Mouse (Mus musculus) embryonic fibroblast, embryonic 13.5 days (primary cell): ENCODE measurements at regions not wholly inside any gene's neighbourhood (a gene's known extent, or its start where the extent isn't known, plus 50 kb on each side); places are given as distances from the start of the nearest gene placed in this dataset.
A peak's percentile ranks its signal among the peaks of the same experiment; 100 is the strongest.
"Not testable (repeated sequence)": the region's sequence is repeated elsewhere in the genome, so short reads cannot be mapped to it uniquely, and the experiment has no call there.

ENCODE experiments used
- H3K27ac ChIP-seq: 2 replicates; pipeline ENCODE4 v1.5.1; 2012; ENCODE audit warnings: low read length, control low read depth, inconsistent platforms; ENCODE audit not compliant: insufficient read depth
- H3K4me1 ChIP-seq: 2 replicates; pipeline ENCODE4 v1.6.1; 2011; ENCODE audit warnings: low read length; ENCODE audit not compliant: control insufficient read depth, insufficient read depth
- H3K4me3 ChIP-seq: 2 replicates; pipeline ENCODE4 v1.5.1; 2011; ENCODE audit warnings: mild to moderate bottlenecking, control low read depth, low read length; ENCODE audit not compliant: insufficient read depth
- CTCF ChIP-seq: IDR thresholded peaks from 2 replicates; pipeline ENCODE4 v1.5.1; 2011; ENCODE audit warnings: mild to moderate bottlenecking, control low read depth, low read length, moderate library complexity, borderline replicate concordance; ENCODE audit not compliant: insufficient read depth
- POLR2A ChIP-seq: IDR thresholded peaks from 2 replicates; pipeline ENCODE4 v1.6.1; 2011; ENCODE audit warnings: low read depth, mild to moderate bottlenecking, control low read depth, low read length, moderate library complexity

DNA sequence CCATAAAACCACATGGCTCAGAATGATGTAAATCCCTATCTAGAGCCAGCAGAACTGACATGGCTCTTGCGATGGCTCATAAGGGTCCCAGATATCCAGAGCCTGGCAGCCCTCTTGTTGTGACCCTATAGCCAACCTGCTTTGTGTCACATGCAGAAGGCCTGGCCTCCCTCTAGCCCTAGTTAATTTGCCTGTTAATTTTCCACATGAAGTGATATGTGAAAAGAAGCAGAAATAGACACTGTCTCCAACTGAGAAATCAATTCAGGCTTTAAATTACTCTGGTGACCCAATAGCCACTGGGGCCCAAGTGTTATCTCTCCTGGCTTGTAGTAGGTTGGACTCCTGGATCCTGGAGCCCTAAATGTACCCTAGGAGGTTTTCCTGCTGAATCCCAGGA, 103.3 kb upstream of the Usp47 start:
- H3K27ac ChIP-seq = no peak overlapping the region
- no peaks in the 10 kb centered on the region for H3K4me1 ChIP-seq
- H3K4me3 ChIP-seq = no peak overlapping the region
- TF ChIP-seq POLR2A (no peak), CTCF (no peak)

DNA sequence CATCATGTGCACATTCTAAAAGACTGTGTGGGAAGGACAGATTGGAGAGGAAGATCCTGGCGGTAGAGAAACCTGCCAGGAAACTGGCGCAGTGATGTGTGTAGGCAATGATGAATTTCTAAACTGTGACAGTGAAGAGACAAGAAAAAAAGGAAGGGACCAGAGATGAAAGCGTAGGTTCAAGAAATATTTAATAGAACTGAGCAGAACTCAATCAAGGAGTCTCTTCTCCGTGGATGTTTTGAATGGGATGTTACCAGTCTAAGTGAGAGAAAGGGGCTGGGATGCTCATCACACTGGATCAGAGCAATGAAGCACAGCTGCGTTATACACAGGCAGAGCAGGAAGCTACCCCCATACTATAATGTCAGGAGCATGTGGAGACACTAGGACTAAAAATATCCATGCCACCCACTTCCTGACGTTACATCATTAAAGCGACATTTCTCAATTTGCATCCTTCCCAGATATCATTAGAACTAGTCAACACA, 119.5 kb upstream of the Usp47 start:
- TF ChIP-seq POLR2A (no peak), CTCF (no peak)
- Histone ChIP-seq H3K4me1 (peaks cover 3% of the 10 kb centered on the region; the same call in 1 of the 2 replicates), H3K27ac (peak overlapping the region; percentile 14; the same call in 1 of the 2 replicates), H3K4me3 (no peak overlapping the region)

DNA sequence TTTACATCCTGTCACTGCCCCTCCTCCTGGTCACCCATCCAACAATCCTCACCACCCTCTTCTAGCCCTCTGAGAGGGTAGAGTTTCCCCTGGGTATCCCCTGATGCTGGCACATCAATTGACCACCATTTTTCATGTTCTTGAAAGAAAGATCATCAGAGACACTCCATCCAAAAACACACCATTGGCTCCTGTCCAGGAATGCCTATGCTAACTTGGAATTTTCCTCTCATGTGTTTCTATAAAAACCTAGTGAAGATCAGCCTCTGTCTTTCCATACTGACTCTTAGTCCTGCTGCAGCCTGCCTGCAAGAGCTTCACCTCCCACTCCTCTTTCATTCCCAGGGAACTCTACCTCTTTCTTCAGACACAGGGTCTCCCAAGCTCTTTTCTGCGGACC, 117.2 kb upstream of the Galnt18 start:
- TF ChIP-seq POLR2A (no peak), CTCF (no peak)
- no peaks in the 10 kb centered on the region for H3K4me1 ChIP-seq
- no peak overlapping the region for H3K4me3 ChIP-seq
- no peak overlapping the region for H3K27ac ChIP-seq

DNA sequence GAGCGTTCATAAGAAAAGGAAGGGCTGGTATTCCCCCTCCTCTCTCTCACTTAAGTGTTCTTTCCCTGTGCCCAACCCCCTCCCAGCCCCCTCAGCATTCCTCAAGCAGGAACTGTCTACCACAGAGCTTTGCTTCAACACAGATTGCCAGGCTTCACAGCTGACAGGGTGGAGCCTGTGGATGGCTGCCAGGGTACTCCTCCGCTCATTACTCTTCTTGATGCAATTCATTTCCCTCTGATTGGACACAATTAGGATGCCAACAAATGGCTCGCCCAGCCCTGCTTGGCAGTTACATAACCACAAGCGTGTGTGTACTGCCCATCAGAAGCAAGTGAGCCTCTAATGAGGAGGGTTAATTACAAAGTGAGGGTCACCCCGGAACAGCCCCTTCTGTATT, 116.5 kb upstream of the Galnt18 start:
- H3K4me3 ChIP-seq = no peak overlapping the region
- TF ChIP-seq POLR2A (no peak), CTCF (no peak)
- H3K4me1 ChIP-seq = no peaks in the 10 kb centered on the region
- no peak overlapping the region for H3K27ac ChIP-seq

DNA sequence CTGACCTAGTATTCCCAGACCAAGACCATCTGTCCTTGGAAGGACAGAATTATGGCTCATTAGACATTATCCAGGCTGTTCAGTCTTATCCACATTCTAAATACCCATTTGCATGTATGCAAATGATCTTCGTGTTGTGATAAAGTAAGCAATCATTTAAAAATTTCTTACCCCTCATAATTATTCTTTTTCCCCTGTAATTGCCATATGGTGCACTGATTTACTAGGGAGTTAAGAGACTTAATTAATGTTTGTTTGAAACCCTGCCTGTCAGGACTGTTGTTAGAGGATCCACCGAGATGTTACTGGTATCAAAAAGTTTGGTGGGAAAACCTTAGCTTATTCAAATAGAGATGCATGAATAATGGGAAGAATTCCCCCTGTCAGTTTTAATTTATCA, 103.2 kb upstream of the Galnt18 start:
- H3K4me3 ChIP-seq = no peak overlapping the region
- no peak overlapping the region for H3K27ac ChIP-seq
- H3K4me1 ChIP-seq = peaks cover 14% of the 10 kb centered on the region
- TF ChIP-seq POLR2A (no peak), CTCF (no peak)

DNA sequence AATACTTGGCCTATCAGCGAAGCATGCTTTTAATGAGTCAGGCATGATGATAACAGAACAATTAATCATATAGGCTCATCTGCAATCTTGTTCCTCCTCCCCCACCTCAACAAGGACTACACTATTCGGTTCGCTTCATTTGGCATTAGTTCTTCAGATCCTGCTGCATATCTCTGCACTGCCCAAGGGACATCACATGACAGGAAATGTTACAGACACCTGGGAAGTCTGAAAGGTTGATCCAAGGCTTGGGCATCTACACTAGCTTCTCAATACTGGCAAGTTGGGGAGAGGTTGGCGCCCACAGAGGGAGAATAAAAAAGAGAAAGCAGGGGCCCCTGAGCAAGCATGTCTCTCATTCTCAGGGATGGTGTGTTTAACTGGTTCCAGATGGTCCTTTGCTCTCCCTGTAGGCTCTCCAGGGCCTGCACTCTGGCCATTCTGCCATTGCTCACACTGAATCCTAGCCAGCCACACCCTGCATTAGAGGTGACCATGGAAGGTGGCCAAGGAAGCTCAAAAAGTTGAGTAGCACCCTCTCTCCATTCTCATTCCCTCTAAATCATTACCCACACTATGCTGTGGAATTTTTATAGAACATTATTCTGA, 100.4 kb upstream of the Galnt18 start:
- Histone ChIP-seq H3K27ac (peak overlapping the region; percentile 97), H3K4me3 (no peak overlapping the region), H3K4me1 (peaks cover 19% of the 10 kb centered on the region)
- TF ChIP-seq POLR2A (no peak), CTCF (no peak)

DNA sequence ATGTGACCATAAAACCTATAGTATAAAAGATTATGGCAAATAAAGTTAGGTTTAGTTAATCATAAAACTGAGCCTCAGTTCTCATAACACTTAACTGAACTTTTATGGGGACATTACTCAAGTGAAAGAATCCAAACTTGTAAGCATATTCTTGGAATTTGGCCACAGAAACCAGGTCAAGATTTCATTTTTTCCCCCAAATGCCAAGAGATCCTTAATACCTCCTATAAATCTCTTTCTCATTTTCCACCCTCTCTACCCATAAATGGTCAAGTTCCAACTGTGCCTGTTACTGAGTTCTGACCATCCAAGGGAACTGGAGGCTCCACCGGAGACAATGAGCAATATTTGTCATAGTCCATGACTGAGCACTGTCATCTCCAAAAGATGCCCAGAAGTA, 97.8 kb upstream of the Galnt18 start:
- no peak for TF ChIP-seq CTCF
- TF ChIP-seq POLR2A = no peak
- peak overlapping the region; percentile 98 for H3K27ac ChIP-seq
- no peak overlapping the region for H3K4me3 ChIP-seq
- peaks cover 21% of the 10 kb centered on the region for H3K4me1 ChIP-seq

DNA sequence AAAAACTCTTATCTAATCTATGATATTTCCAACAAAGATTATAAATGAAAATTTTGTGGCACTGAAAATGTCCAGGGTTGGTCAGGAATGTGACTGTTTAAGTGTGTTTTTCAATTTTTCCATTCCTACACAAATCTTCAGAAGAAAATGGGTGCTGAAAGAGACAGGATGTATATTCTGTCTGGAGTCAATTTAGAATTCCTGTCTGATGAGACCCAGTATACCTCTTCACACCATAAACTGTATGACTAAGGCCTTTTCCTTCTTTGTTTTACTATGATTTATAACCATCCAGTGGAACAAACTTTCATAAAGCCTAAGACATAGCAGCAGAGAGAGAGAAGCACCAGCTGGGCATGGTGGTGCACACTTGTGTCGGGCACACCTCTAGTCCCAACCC, 96.2 kb upstream of the Galnt18 start:
- H3K4me3 ChIP-seq = no peak overlapping the region
- TF ChIP-seq CTCF (no peak), POLR2A (no peak)
- peaks cover 16% of the 10 kb centered on the region for H3K4me1 ChIP-seq
- peak overlapping the region; percentile 86 for H3K27ac ChIP-seq

DNA sequence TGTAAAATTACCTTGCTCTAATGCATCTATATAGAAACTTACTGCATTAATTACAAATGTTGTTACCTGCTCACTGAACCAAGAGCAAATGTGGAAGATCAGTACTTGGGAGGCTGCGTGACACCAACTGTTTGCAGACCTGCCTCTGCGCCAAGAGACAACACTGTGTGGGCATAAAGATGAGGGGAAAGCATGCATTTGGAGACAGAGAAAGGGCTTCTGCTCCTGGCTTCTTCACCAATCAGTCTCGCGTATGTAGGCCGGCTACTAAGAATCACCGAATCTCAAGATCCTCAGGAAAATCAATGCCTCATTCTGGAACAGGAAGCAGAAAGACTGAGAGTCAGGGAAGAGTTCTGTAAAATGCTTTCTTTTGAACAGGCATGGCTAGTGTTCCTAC, 89.6 kb upstream of the Galnt18 start:
- no peak overlapping the region for H3K4me3 ChIP-seq
- TF ChIP-seq POLR2A (no peak), CTCF (no peak)
- H3K4me1 ChIP-seq = no peaks in the 10 kb centered on the region
- no peak overlapping the region for H3K27ac ChIP-seq

DNA sequence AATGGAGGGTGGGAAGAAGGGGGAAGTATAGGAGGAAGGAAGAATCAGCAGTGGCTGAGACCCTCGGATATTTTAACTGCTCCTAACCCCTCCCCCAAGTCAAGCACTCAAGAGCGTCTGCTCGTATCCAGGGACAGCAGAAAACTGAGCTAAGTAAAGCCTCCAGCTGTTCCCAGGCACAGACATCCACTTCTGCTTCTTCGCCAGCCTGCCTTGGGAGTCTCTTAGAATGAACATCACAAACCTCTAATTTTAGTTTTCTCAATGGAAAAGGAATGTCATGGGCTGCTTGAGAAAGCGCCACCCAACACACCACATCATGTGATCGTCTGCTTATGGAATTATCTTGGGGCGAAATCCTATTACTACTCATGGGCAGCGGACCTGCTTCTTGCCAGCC, 83.3 kb upstream of the Galnt18 start:
- Histone ChIP-seq H3K27ac (no peak overlapping the region), H3K4me1 (no peaks in the 10 kb centered on the region), H3K4me3 (no peak overlapping the region)
- TF ChIP-seq POLR2A (no peak), CTCF (no peak)

DNA sequence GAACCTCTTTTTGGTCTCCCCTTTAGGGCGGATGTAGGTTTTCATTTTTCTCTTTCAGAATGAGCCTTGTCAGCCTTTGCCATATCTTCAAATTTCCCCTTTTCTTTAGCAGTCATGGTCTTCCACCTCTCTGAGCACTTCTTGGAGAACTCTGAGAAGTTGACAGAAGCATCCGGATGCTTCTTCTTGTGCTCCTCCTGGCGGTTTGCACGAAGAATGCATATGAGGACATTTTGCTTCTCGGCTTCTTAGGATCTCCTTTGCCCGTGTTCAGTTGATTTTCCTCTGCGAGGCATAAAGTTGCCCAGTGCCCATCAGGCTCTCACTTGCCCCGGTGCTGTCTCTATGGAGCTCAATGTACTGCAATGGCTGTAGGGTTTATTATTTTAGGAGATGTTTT, 78.5 kb upstream of the Galnt18 start:
- H3K27ac ChIP-seq, H3K4me3 ChIP-seq, H3K4me1 ChIP-seq: not testable (repeated sequence)
